Mouse (Mus musculus): ENCODE results near the gene Cgref1. TPM values are rescaled to one million over a fixed set of nuclear protein-coding genes. Genes with fewer than 3 reads are reported as not detected.
A peak's percentile ranks its signal among the peaks of the same experiment; 100 is the strongest.

The Cgref1 gene
- total RNA-seq, 2 experiments from 2014 or later: 0.70 to 0.89 TPM

- intact Hi-C loops (cut with DNase I): loop anchor here (2.0 to 5.0 kb wide), 3 partner anchors 20 to 158 kb away; partner anchors contain the start of genes Atraid, Slc5a6 and Tmem214
- no peak for DNase-seq
Observed at GRCm38 (mm10) chr5:30889088-30889754, 56.2 kb downstream of the Cgref1 start.

GRCm38 (mm10) chr5:30888337-30889087 lies 56.9 kb downstream of the Cgref1 start, which contains the start of gene Agbl5:
Gene Agbl5 (plus strand): TSS chr5:30888694.
- intact Hi-C loops (cut with DNase I): loop anchor here (1.0 to 5.0 kb wide), 4 partner anchors 19 to 159 kb away; partner anchors contain the start of genes Atraid, Ost4, Slc5a6 and Tmem214
- DNase-seq: peak; percentile 88 to 92

GRCm38 (mm10) chr5:30887858-30888336 lies 57.5 kb downstream of the Cgref1 start:
- intact Hi-C loops (cut with DNase I): loop anchor here (1.0 to 5.0 kb wide), 4 partner anchors 19 to 159 kb away; partner anchors contain the start of genes Atraid, Ost4, Slc5a6 and Tmem214
- peak; percentile 94 to 95 for DNase-seq

GRCm38 (mm10) chr5:30887331-30887761 lies 58.0 kb downstream of the Cgref1 start:
- peak in 1 of 2 experiments; percentile 67 for DNase-seq
- intact Hi-C loops (cut with DNase I): loop anchor here (5.0 kb wide), 1 partner anchor 160 kb away; the partner anchor contains the start of genes Atraid and Slc5a6

- no peak for DNase-seq
- intact Hi-C loops (cut with DNase I): loop anchor here (5.0 kb wide), 1 partner anchor 161 kb away; the partner anchor contains the start of genes Atraid and Slc5a6
Observed at GRCm38 (mm10) chr5:30886731-30887130, 58.7 kb downstream of the Cgref1 start.

- DNase-seq: no peak
- intact Hi-C loops (cut with DNase I): loop anchor here (5.0 kb wide), 1 partner anchor 161 kb away; the partner anchor contains the start of genes Atraid and Slc5a6
Observed at GRCm38 (mm10) chr5:30886209-30886608, 59.2 kb downstream of the Cgref1 start.

Other genes starting within 250 kb of the Cgref1 start
- gene Dpysl5, start 234.0 kb downstream of the Cgref1 start, total RNA-seq (2021): under 1 TPM; 0.69 to 0.79 TPM
- 10 to 100 TPM; 34.0 to 39.6 TPM for gene Mapre3, start 130.9 kb downstream of the Cgref1 start, total RNA-seq (2021)
- gene Tmem214, start 77.6 kb downstream of the Cgref1 start, total RNA-seq (2021): 10 to 100 TPM; 37.7 to 40.2 TPM
- gene Agbl5, start 56.9 kb downstream of the Cgref1 start, total RNA-seq (2021): 1 to 10 TPM; 4.1 to 7.1 TPM
- gene Ost4, start 37.8 kb downstream of the Cgref1 start, total RNA-seq (2021): 100 to 1,000 TPM; 143 to 152 TPM
- 10 to 100 TPM; 22.0 to 23.7 TPM for gene Emilin1, start 32.2 kb downstream of the Cgref1 start, total RNA-seq (2021)
- 10 to 100 TPM; 19.9 to 26.6 TPM for gene Khk, start 24.2 kb downstream of the Cgref1 start, total RNA-seq (2021)
- gene Preb, start 14.8 kb upstream of the Cgref1 start, total RNA-seq (2021): 10 to 100 TPM; 81.0 to 86.9 TPM
- 1 to 10 TPM in 1 of 2 experiments, under 1 TPM in 1; 0.64 to 1.7 TPM for gene Tcf23, start 23.1 kb upstream of the Cgref1 start, total RNA-seq (2021)
- 10 to 100 TPM; 50.5 to 57.3 TPM for gene Atraid, start 102.7 kb upstream of the Cgref1 start, total RNA-seq (2021)
- 10 to 100 TPM; 11.0 to 12.1 TPM for gene Slc5a6, start 103.3 kb upstream of the Cgref1 start, total RNA-seq (2021)
- 10 to 100 TPM; 14.5 to 15.6 TPM for gene Cad, start 109.2 kb upstream of the Cgref1 start, total RNA-seq (2021)
- gene Dnajc5g, start 160.7 kb upstream of the Cgref1 start, total RNA-seq (2021): not detected
- gene Slc30a3, start 162.6 kb upstream of the Cgref1 start, total RNA-seq (2021): not detected
- 100 to 1,000 TPM; 249 to 297 TPM for gene Trim54, start 171.1 kb upstream of the Cgref1 start, total RNA-seq (2021)
- gene Ucn, start 193.2 kb upstream of the Cgref1 start, total RNA-seq (2021): not detected
- 10 to 100 TPM; 50.7 to 52.0 TPM for gene Mpv17, start 208.7 kb upstream of the Cgref1 start, total RNA-seq (2021)
- 1 to 10 TPM in 1 of 2 experiments, under 1 TPM in 1; 0.68 to 1.6 TPM for gene Gm29609, start 234.3 kb upstream of the Cgref1 start, total RNA-seq (2021)
- gene Gtf3c2, start 234.6 kb upstream of the Cgref1 start, total RNA-seq (2021): 10 to 100 TPM; 31.0 to 31.4 TPM
- 10 to 100 TPM; 61.8 to 64.6 TPM for gene Snx17, start 247.6 kb upstream of the Cgref1 start, total RNA-seq (2021)
- 10 to 100 TPM; 49.7 to 55.9 TPM for gene Eif2b4, start 247.8 kb upstream of the Cgref1 start, total RNA-seq (2021)

Data from heart, postnatal 36 days (tissue).